Mouse (Mus musculus) CH12.LX (cell line): Measurements from ENCODE around the gene Zfp334. TPM values are rescaled to one million over a fixed set of nuclear protein-coding genes. Genes with fewer than 3 reads are reported as not detected.

Source experiments
- DNase-seq: peaks from one replicate; pipeline ENCODE4 v3.0.0-alpha.2; 2013; ENCODE audit errors: extremely low read depth
- H3K27ac ChIP-seq: 2 replicates; pipeline ENCODE4 v1.5.1; 2012; ENCODE audit warnings: low read depth, mild to moderate bottlenecking, control low read depth, moderate library complexity; ENCODE audit not compliant: insufficient read depth
- H3K27me3 ChIP-seq: replicated peaks from 2 replicates; pipeline ENCODE3; 2012; ENCODE audit warnings: inconsistent platforms
- H3K36me3 ChIP-seq, 2 experiments: replicated peaks in 1 of 2; 2 replicates each; pipeline versions ENCODE3 to v1.6.1; 2012; ENCODE audit warnings: inconsistent platforms in 1 of 2, low read length in 1 of 2, mild to moderate bottlenecking in 1 of 2, mixed read lengths in 1 of 2, moderate library complexity in 1 of 2; ENCODE audit not compliant: control insufficient read depth in 1 of 2, insufficient read depth in 1 of 2
- H3K4me1 ChIP-seq, 2 experiments: 2 replicates each; pipeline ENCODE4 v1.6.1; 2012; ENCODE audit warnings: inconsistent platforms in 1 of 2, moderate library complexity in 1 of 2; ENCODE audit not compliant: insufficient read depth in 2 of 2, control insufficient read depth in 1 of 2
- H3K4me2 ChIP-seq: 2 replicates; pipeline ENCODE4 v1.6.1; 2012; ENCODE audit warnings: low read depth, mild to moderate bottlenecking, control low read depth; ENCODE audit not compliant: poor library complexity, insufficient read depth, severe bottlenecking
- H3K4me3 ChIP-seq, 3 experiments: fragments of 150-350 bp in 1 of 3; sonication (generic) in 1 of 3; replicated peaks in 1 of 3; 2 replicates each; pipeline versions ENCODE3 to v1.5.1; 2011 to 2012; ENCODE audit warnings: low read depth in 2 of 3, low read length in 2 of 3, mild to moderate bottlenecking in 2 of 3, moderate library complexity in 2 of 3, control low read depth in 1 of 3, improper control_type of control experiment in 1 of 3, inconsistent platforms in 1 of 3, mixed read lengths in 1 of 3; ENCODE audit not compliant: poor library complexity in 1 of 3
- H3K79me2 ChIP-seq: replicated peaks from 2 replicates; pipeline ENCODE4 v1.6.1; 2012; ENCODE audit warnings: mild to moderate bottlenecking, moderate library complexity; ENCODE audit not compliant: control insufficient read depth, poor library complexity, insufficient read depth, severe bottlenecking; ENCODE audit errors: extremely low read depth
- H3K9ac ChIP-seq: 2 replicates; pipeline ENCODE4 v1.6.1; 2012; ENCODE audit warnings: low read depth, mild to moderate bottlenecking, control low read depth, moderate library complexity; ENCODE audit not compliant: insufficient read depth
- H3K9me3 ChIP-seq: replicated peaks from 2 replicates; pipeline ENCODE3; 2012; ENCODE audit warnings: low read length, inconsistent platforms, mixed read lengths
- ELF1 ChIP-seq: IDR thresholded peaks from 2 replicates; pipeline ENCODE4 v1.6.1; 2014; ENCODE audit warnings: low read depth, mild to moderate bottlenecking, inconsistent platforms, low read length, improper control_type of control experiment
- EP300 ChIP-seq: IDR thresholded peaks from 2 replicates; pipeline ENCODE4 v1.6.1; 2011; ENCODE audit warnings: low read length, improper control_type of control experiment
- GABPA ChIP-seq: IDR thresholded peaks from 2 replicates; pipeline ENCODE4 v1.6.1; 2012; ENCODE audit warnings: low read depth, low read length, improper control_type of control experiment, inconsistent platforms; ENCODE audit not compliant: insufficient replicate concordance
- JUN ChIP-seq: IDR thresholded peaks from 2 replicates; pipeline ENCODE4 v1.6.1; 2011; ENCODE audit warnings: low read depth, mild to moderate bottlenecking, low read length, improper control_type of control experiment, moderate library complexity; ENCODE audit not compliant: insufficient read depth
- NELFE ChIP-seq: IDR thresholded peaks from 2 replicates; pipeline ENCODE4 v1.6.1; 2011; ENCODE audit warnings: low read depth, low read length, improper control_type of control experiment
- NRF1 ChIP-seq: IDR thresholded peaks from 2 replicates; pipeline ENCODE4 v1.6.1; 2014; ENCODE audit warnings: low read depth, mild to moderate bottlenecking, inconsistent platforms, low read length, improper control_type of control experiment, moderate library complexity
- POLR2A ChIP-seq: IDR thresholded peaks from 2 replicates; pipeline ENCODE4 v1.6.1; 2011; ENCODE audit warnings: low read depth, mild to moderate bottlenecking, improper control_type of control experiment, low read length
- RCOR1 ChIP-seq: conservative IDR thresholded peaks from 2 replicates; pipeline ENCODE4 v1.6.1; 2012; ENCODE audit warnings: low read depth, mild to moderate bottlenecking, inconsistent platforms, low read length, improper control_type of control experiment
- SIN3A ChIP-seq: IDR thresholded peaks from 2 replicates; pipeline ENCODE4 v1.6.1; 2012; ENCODE audit warnings: low read length, improper control_type of control experiment, inconsistent platforms
- SMC3 ChIP-seq: IDR thresholded peaks from 2 replicates; pipeline ENCODE4 v1.6.1; 2011; ENCODE audit warnings: low read depth, low read length, improper control_type of control experiment
- TCF12 ChIP-seq: IDR thresholded peaks from 2 replicates; pipeline ENCODE4 v1.6.1; 2014; ENCODE audit warnings: low read depth, mild to moderate bottlenecking, inconsistent platforms, low read length, improper control_type of control experiment
- USF1 ChIP-seq: IDR thresholded peaks from 2 replicates; pipeline ENCODE4 v1.6.1; 2014; ENCODE audit warnings: low read depth, mild to moderate bottlenecking, inconsistent platforms, low read length, improper control_type of control experiment
- ZMIZ1 ChIP-seq: IDR thresholded peaks from 2 replicates; pipeline ENCODE4 v1.6.1; 2012; ENCODE audit warnings: low read depth, mild to moderate bottlenecking, inconsistent platforms, low read length, improper control_type of control experiment
- dilution Hi-C: fragments of 300-500 bp; cut with MboI; formaldehyde crosslinking; loops from 2 replicates; pipeline ENCODE4 v1.14.3; 2020; ENCODE audit warnings: low sequenced_read_pairs; ENCODE audit not compliant: extremely low pct_unique_long_range_greater_than_20kb, extremely low pct_ligation_motif_present
- in situ Hi-C: fragments of 300-500 bp; cut with MboI; formaldehyde crosslinking; loops from 3 replicates; pipeline ENCODE4 v1.14.3; 2019; ENCODE audit warnings: low sequenced_read_pairs, low pct_ligation_motif_present, low pct_unique_long_range_greater_than_20kb, mixed read lengths
- polyA plus RNA-seq: library from polyadenylated mRNA; unstranded; fragments of >175 nt; gene quantifications from 2 replicates; pipeline ENCODE4 v1.2.1, GENCODE M21; 2012; ENCODE audit warnings: low read depth; ENCODE audit not compliant: insufficient read length
- total RNA-seq, 2 experiments: library from RNA; depleted of rRNA; stranded (reverse); fragments of 300-350 nt in 1 of 2; fragments of >200 nt in 1 of 2; gene quantifications; 2 replicates each; pipeline ENCODE4 v1.2.3; 2012 to 2014

Gene Zfp334
- total and polyA plus RNA-seq, 3 experiments: not detected

- H3K36me3 ChIP-seq: no peaks in the 10 kb centered on the region
- H3K4me3 ChIP-seq: no peak overlapping the region
- H3K27ac ChIP-seq: no peak overlapping the region
- H3K27me3 ChIP-seq: peaks cover 49% of the 10 kb centered on the region
- no peaks in the 10 kb centered on the region for H3K79me2 ChIP-seq
- no peak overlapping the region for H3K4me2 ChIP-seq
- dilution Hi-C loops: no loop called here
- TF ChIP-seq SIN3A (no peak), ZMIZ1 (no peak), USF1 (no peak), TCF12 (no peak), RCOR1 (no peak)
- DNase-seq: no peak
- in situ Hi-C loops: no loop called here
- peaks cover 8% of the 10 kb centered on the region for H3K9me3 ChIP-seq
- no peak overlapping the region for H3K9ac ChIP-seq
- H3K4me1 ChIP-seq: no peaks in the 10 kb centered on the region; a peak in 1 of 4 replicates
Observed at GRCm38 (mm10) chr2:165404951-165405350, 16.9 kb upstream of the Zfp334 start.

GRCm38 (mm10) chr2:165398164-165398785 lies 10.2 kb upstream of the Zfp334 start:
- dilution Hi-C loops: no loop called here
- H3K9me3 ChIP-seq: peaks cover 9% of the 10 kb centered on the region
- no peak overlapping the region for H3K4me2 ChIP-seq
- no peak overlapping the region for H3K27ac ChIP-seq
- no peaks in the 10 kb centered on the region for H3K79me2 ChIP-seq
- no peaks in the 10 kb centered on the region for H3K36me3 ChIP-seq
- no peaks in the 10 kb centered on the region for H3K4me1 ChIP-seq
- no peak for TF ChIP-seq RCOR1
- TF ChIP-seq SMC3: no peak
- TF ChIP-seq NELFE: no peak
- no peak for TF ChIP-seq GABPA
- TF ChIP-seq EP300: no peak
- TF ChIP-seq NRF1: no peak
- TF ChIP-seq POLR2A: no peak
- no peak for TF ChIP-seq ELF1
- no peak for TF ChIP-seq JUN
- H3K9ac ChIP-seq: no peak overlapping the region
- peaks cover 29% of the 10 kb centered on the region for H3K27me3 ChIP-seq
- in situ Hi-C loops: no loop called here
- DNase-seq: no peak
- no peak overlapping the region for H3K4me3 ChIP-seq
